Mouse (Mus musculus) layer of hippocampus, postnatal 14 days (tissue): ENCODE results near the gene Arhgap25. TPM values are rescaled to one million over a fixed set of nuclear protein-coding genes. Genes with fewer than 3 reads are reported as not detected.
"Not testable (repeated sequence)": the region's sequence is repeated elsewhere in the genome, so short reads cannot be mapped to it uniquely, and the experiment has no call there.

Experiments used
- DNase-seq, 2 experiments: peaks; one replicate each; pipeline ENCODE4 v3.0.0; 2021 to 2022; ENCODE audit warnings: low spot score in 2 of 2, mixed read lengths in 1 of 2
- total RNA-seq, 2 experiments: library from RNA; stranded (reverse); gene quantifications; 2 replicates each; pipeline ENCODE4 v1.2.3; 2021

The Arhgap25 gene
- total RNA-seq, 2 experiments from 2014 or later: 2.7 to 3.3 TPM

GRCm38 (mm10) chr6:87537678-87538077 is 4.6 kb upstream of the Arhgap25 start:
- no peak for DNase-seq

GRCm38 (mm10) chr6:87536270-87536669 is 3.2 kb upstream of the Arhgap25 start:
- no peak for DNase-seq

- DNase-seq: no peak
Measured at GRCm38 (mm10) chr6:87535651-87536050, 2.6 kb upstream of the Arhgap25 start.

- DNase-seq: no peak
Measured at GRCm38 (mm10) chr6:87534855-87535575, 2.0 kb upstream of the Arhgap25 start.

- DNase-seq: no peak
Measured at GRCm38 (mm10) chr6:87531456-87532015, 1.5 kb downstream of the Arhgap25 start.

- no peak for DNase-seq
Measured at GRCm38 (mm10) chr6:87530386-87530785, 2.7 kb downstream of the Arhgap25 start.

GRCm38 (mm10) chr6:87527846-87528557 is 5.1 kb downstream of the Arhgap25 start:
- DNase-seq: no peak

GRCm38 (mm10) chr6:87527366-87527765 is 5.7 kb downstream of the Arhgap25 start:
- no peak for DNase-seq

GRCm38 (mm10) chr6:87525126-87525525 is 7.9 kb downstream of the Arhgap25 start:
- DNase-seq: no peak

- no peak for DNase-seq
Measured at GRCm38 (mm10) chr6:87524281-87524680, 8.8 kb downstream of the Arhgap25 start.

- no peak for DNase-seq
Measured at GRCm38 (mm10) chr6:87523736-87524135, 9.3 kb downstream of the Arhgap25 start.

GRCm38 (mm10) chr6:87523085-87523484 is 10.0 kb downstream of the Arhgap25 start:
- no peak for DNase-seq

- peak; percentile 59 to 75 for DNase-seq
Measured at GRCm38 (mm10) chr6:87522236-87522635, 10.8 kb downstream of the Arhgap25 start.

- DNase-seq: not testable (repeated sequence)
Measured at GRCm38 (mm10) chr6:87521705-87522104, 11.4 kb downstream of the Arhgap25 start.

- no peak for DNase-seq
Measured at GRCm38 (mm10) chr6:87520572-87520971, 12.5 kb downstream of the Arhgap25 start.

- DNase-seq: no peak
Measured at GRCm38 (mm10) chr6:87519809-87520208, 13.2 kb downstream of the Arhgap25 start.

- DNase-seq: no peak
Measured at GRCm38 (mm10) chr6:87518622-87519021, 14.4 kb downstream of the Arhgap25 start.

- no peak for DNase-seq
Measured at GRCm38 (mm10) chr6:87517753-87518409, 15.2 kb downstream of the Arhgap25 start.

GRCm38 (mm10) chr6:87514321-87514720 is 18.7 kb downstream of the Arhgap25 start:
- no peak for DNase-seq

- peak; percentile 63 to 71 for DNase-seq
Measured at GRCm38 (mm10) chr6:87513046-87513767, 19.9 kb downstream of the Arhgap25 start.

- no peak for DNase-seq
Measured at GRCm38 (mm10) chr6:87510999-87511398, 22.1 kb downstream of the Arhgap25 start.
